Mouse (Mus musculus): Measurements from ENCODE around the gene Kcnj15.

Gene Kcnj15

GRCm38 (mm10) chr16:95248646-95249045, 8.7 kb upstream of the Kcnj15 start:
- no peak for DNase-seq

- no peak for DNase-seq
Measured at GRCm38 (mm10) chr16:95256648-95257047, 710 bp upstream of the Kcnj15 start.

DNA sequence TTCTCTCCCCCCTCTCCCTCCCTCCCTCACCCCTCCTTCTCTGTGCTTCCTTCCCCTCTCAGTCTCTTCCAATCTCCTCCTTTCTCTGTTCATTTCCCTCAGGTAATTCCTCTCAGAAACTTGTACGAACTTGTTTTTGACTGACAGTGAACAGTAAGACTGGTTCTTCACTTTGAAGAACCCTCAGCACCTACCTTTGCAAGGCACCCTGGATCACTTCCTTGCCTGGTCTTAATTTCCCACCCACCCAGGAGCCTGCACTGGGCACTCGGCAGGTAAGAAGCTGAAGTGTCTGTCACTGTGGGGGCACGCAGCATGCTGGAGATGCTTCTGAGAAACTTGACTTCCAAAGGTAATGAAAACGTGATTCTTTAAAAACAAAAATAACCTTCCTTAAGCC, 742 bp downstream of the Kcnj15 start:
- no peak for DNase-seq

- no peak for DNase-seq
Measured at GRCm38 (mm10) chr16:95259505-95259904, 2.1 kb downstream of the Kcnj15 start.

DNA sequence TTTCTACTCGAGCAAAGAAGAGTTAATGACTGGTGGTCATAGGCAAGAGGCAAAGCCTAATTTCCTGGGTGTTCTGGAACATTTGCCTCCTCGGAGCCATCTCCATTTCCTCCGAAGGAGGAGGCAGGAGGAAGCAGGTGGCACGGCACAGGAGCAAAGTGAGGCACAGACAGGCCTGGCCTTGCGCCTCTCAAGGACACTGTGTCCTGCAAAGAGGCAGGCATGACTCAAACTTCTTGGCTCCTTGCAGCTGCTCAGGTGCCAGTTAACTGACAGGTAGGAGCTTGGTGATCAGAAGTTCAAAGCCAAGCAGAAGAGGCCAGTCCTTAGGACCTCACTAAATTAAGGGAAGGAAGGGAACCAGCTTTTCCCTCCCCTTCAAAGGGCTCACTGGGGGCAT, 3.3 kb downstream of the Kcnj15 start:
- DNase-seq = no peak

GRCm38 (mm10) chr16:95261807-95262206, 4.4 kb downstream of the Kcnj15 start:
- DNase-seq = no peak

DNA sequence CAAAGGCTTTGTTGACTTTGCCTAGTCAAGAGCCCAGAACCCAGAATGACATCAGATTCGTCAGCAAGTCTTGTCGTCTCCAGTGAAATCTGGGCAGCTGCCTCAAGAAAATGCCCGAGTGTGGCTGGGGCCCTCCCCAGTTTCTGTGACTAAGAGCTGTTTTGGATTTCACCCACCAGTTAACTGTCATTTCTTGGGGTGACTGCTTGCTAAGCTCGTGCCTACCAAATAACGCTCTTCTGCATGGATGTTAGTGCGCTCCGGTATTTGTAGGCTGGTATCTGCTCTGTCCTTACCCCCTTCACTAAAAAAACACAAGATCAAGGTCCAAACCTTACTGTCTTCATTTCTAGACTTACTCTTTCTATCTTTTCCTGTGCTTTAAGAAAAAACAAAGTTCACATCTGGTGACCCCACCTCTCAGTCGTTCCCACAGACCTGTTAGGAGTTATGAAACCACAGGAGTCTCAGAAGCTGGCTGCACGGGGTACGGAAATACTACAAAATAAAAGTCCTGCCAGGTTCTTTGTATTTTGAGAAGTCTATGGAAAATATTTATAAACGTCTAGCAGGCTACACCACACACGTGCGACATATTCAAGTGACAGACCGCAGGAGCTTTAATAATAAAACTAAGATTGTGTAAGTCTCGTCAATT, 5.5 kb downstream of the Kcnj15 start:
- DNase-seq = no peak

DNA sequence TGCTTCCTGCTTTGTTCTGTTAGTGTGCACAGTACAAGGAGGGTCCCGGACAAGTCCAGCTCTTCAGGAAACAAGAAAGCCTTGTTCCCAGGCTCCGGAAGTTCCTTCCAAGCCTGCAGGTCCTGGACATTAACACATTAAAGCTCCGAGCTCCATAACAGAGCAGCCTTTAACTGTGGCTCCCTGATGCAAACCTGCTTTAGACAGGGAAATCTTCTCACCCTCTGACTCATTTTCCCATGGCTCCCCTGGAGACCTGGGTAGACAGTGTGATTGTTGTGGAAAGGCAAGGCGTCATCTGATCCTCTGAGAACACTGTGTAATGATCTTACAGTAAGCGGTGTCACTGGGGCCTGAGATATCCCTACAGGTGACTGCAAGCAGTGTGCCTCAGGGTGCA, 7.0 kb downstream of the Kcnj15 start:
- no peak for DNase-seq

DNA sequence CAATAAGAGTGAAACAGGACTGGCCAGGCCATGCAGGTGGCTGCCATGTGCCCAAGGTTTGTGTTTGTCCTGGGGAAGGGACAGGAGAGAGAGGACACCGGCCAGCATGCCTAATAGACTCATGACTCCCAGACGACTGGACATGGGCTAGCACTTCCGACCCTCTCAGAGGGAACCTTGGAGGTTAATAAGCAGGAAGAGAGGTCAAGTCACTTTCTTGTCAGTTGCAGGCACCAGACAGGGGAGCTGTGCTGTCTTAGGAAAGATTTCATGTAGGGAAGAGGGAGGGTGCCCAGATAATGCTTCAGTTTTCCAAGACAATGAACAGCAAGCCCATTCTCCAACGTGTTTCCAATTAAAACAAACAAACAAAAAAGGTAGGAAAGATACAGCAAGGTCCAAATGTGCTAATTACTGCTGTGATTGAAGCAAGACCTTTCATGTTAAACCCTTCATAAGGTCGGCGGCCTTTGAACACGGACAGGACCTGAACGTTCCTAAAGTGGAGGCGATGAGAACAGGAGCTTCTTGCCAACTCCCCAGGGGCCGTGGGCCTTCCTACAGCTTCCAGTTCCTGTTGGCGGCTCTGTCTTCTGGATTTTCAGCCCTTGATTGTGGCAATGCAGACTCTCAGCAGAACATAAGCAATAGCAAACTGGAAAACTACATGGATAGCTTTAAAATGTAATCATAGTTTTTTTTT, 10.3 kb downstream of the Kcnj15 start:
- DNase-seq = no peak

GRCm38 (mm10) chr16:95269610-95270009, 12.3 kb downstream of the Kcnj15 start:
- no peak for DNase-seq

- no peak for DNase-seq
Measured at GRCm38 (mm10) chr16:95273101-95273500, 15.7 kb downstream of the Kcnj15 start.

DNA sequence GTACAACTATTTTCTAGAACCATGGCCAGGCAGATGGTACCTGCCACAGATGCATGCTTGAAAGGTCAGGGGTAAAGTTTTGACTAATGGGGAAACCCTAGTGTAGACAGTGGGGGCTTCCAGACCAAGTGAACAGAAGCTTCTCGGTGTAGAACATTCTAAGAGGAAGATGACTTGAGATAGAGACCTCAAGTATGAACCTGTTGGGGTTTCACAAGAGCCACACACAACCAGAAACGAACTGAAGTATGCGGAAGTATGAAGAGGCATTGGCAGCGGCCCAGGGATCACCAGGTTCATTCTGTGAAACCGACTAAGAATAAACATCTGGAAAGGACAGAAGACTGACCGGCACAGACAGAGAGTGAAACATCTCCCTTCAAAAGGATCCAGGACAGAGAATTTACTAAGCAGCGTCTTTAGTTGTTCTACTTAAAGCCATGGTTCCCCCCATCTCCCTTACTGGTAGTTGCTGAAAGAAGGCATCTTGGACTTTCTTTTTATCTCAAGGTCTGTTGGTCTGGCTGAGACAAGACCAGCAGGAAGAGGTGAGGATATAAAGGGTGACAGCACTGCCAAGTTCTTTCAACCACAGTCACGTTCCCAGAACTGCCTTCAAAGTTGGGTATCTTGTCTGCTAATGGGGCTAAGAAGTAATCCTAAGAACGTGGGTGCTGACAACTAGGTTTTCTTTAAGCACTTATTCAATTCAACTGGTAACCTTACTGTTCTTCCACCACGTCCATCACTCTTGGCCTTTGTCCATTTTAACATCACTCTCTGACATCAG, 18.6 kb downstream of the Kcnj15 start:
- no peak for DNase-seq

- no peak for DNase-seq
Measured at GRCm38 (mm10) chr16:95279015-95279414, 21.7 kb downstream of the Kcnj15 start.

GRCm38 (mm10) chr16:95280338-95280737, 23.0 kb downstream of the Kcnj15 start:
- DNase-seq = no peak

DNA sequence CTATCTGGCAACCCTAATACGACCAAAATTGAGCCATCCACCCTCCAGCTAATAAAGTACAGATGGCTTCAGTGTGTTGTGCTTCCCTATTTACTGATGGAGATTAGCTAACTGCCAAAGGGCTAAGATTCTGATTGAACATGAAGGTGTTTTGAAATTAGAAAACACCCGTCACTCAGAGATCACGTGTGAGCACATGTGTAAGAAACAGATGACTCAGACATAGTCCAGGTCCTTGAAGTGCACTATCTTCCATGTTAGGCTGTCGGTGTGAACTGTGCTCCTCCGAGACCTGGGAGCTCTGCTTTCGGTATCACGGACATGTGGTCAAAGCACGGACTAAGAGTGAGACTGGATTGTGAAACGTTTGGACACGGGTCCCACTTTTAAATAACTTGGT, 26.0 kb downstream of the Kcnj15 start:
- no peak for DNase-seq

DNA sequence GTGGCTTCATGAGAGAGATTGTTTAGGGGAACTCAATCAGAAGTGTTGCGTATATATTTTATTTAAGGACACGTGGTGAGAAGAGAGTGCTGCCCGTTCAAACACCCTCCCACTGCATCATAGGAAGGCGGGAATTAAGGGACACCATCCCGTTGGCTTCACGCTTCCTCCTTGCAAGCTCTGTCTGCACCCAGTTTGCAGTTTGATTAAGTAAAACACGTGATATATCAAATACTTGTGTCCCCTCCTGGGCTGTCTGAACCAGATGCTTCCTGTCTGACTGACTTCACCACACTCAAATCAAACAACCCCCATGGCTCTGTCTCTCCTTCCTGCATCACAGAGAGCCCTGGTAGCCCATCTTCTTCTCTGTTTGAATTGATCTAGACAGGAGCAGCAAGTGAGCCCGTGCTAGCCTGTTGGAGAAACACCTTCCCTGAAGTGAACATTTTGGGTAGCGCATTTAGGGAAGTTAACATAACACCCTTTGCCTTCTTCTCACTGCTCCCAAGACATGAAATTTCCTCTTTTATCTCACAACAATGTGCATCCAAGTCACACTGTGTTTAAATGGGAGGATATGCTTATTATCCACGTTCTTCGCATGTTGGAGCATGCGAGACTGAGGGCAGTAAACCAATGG, 26.8 kb downstream of the Kcnj15 start:
- no peak for DNase-seq

- no peak for DNase-seq
Measured at GRCm38 (mm10) chr16:95285043-95285442, 27.7 kb downstream of the Kcnj15 start.

DNA sequence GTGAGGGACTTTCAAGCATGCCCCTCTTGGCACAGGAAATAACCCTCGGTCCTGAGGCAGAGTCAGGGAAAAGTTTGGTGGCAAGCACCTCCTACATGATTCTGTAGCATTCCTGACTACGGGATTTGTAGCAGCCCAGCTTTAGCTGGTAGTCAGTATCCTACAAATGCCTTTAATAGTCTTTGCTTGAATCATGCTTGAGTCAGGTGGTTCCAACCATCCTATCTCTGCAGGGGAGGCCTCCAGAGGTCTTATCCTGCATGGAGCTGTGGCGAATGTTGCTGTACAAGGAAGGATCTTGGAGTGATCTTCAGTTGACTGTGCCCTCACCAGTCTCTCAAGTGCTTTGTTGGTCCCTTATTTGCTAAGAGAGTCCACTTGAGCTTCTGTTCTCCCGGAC, 28.4 kb downstream of the Kcnj15 start:
- no peak for DNase-seq

- no peak for DNase-seq
Measured at GRCm38 (mm10) chr16:95287656-95288055, 30.3 kb downstream of the Kcnj15 start.

DNA sequence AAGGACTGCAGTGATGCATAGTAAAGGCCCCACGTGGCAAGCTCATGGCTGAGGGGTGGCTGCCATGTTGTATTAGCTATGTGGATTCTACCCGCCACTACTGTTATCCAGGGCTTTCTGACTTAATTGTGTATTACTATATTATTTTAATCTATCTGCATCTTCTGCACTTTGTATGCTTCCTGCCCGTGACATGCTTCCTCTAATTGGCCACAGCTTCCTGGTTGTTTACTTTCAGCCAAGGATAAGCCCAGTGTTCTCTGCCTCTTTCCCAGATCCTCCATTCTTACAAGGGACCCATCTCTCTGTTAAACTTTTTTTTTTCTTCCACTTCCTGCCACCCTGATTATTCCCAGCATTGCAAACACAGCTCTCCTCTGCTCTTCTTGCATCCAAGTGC, 32.0 kb downstream of the Kcnj15 start:
- DNase-seq = no peak

- no peak for DNase-seq
Measured at GRCm38 (mm10) chr16:95291450-95292101, 34.2 kb downstream of the Kcnj15 start.

GRCm38 (mm10) chr16:95292843-95293505, 35.6 kb downstream of the Kcnj15 start:
- peak; percentile 6 for DNase-seq
